Mouse (Mus musculus): ENCODE data around the gene Ranbp10. TPM values are rescaled to one million over a fixed set of nuclear protein-coding genes. Genes with fewer than 3 reads are reported as not detected.

Gene Ranbp10
- total and polyA plus RNA-seq, 2 experiments: 19.7 to 37.1 TPM

DNA sequence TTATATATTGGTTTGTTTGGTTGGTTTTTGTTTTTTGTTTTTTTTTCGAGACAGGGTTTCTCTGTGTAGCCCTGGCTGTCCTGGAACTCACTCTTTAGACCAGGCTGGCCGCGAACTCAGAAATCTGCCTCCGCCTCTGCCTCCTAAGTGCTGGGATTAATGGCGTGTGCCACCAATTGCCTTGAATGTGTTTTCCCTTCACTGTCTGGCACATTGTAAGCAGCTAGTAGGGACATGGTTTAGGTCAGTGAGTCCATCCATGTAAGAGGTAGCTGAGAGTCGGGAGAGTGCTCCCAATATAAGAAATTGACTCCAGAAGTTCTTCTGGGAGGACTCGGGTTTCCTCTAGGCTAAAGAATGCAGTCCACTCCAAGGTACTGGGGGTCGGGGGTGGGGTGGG lies 27.2 kb upstream of the Ranbp10 start:
- no peak overlapping the region for H3K9ac ChIP-seq (ENCODE audit: low read depth, low read length)

DNA sequence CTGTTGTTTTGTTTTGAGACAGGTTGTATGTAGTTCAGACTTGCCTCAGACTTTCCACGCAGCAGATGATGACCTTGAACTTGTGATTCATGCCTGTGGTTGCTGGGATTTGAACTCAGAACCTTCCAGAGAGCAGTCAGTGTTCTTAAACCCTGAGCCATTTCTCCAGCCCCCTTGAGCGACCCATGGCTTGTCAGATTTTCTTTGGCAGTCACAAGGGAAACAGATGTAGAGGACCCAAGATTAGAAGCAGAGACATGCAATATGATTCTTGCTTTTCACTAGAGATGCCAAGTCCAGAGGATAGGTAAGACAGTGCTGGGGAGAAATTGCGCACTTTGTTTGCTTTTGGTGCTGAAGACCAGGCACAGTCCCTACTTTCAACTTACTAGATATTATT lies 26.0 kb upstream of the Ranbp10 start, which contains the start of gene Cenpt:
TSS of gene Cenpt (minus strand) at position 101 of the 400 bp plus-strand sequence.
- Histone ChIP-seq H3K4me1 (ENCODE audit: control insufficient read depth, insufficient read depth, low read length) (peaks cover 14% of the 10 kb centered on the region), H3K4me3 (ENCODE audit: insufficient read depth, low read depth, low read length) (no peak within 1 kb of the TSS)
- WGBS: 85% methylated on average over 3 of the region's 3 CpGs

More for the DNA sequence above, 27.2 kb upstream of the Ranbp10 start:
- H3K36me3 ChIP-seq (ENCODE audit: control insufficient read depth, insufficient read depth, low read length): no peaks in the 10 kb centered on the region
- no peak for TF ChIP-seq POLR2A (IDR thresholded peaks at IDR 0.05; ENCODE audit: extremely low read depth, insufficient read depth, low read length)
- H3K27me3 ChIP-seq (ENCODE audit: control insufficient read depth, insufficient read depth, low read length): no peaks in the 10 kb centered on the region
- H3K4me3 ChIP-seq (ENCODE audit: insufficient read depth, low read depth, low read length): no peak overlapping the region
- no peak overlapping the region for H3K27ac ChIP-seq (replicated peaks; ENCODE audit: insufficient read depth, low read depth, low read length)
- H3K79me2 ChIP-seq (ENCODE audit: control insufficient read depth, insufficient read depth, low read length): peaks cover 12% of the 10 kb centered on the region
- 32% methylated on average over 8 of the region's 8 CpGs for WGBS
- DNase-seq (ENCODE audit: extremely low read depth, low read depth, low spot score): no peak
- H3K4me1 ChIP-seq (ENCODE audit: control insufficient read depth, insufficient read depth, low read length): peaks cover 14% of the 10 kb centered on the region

DNA sequence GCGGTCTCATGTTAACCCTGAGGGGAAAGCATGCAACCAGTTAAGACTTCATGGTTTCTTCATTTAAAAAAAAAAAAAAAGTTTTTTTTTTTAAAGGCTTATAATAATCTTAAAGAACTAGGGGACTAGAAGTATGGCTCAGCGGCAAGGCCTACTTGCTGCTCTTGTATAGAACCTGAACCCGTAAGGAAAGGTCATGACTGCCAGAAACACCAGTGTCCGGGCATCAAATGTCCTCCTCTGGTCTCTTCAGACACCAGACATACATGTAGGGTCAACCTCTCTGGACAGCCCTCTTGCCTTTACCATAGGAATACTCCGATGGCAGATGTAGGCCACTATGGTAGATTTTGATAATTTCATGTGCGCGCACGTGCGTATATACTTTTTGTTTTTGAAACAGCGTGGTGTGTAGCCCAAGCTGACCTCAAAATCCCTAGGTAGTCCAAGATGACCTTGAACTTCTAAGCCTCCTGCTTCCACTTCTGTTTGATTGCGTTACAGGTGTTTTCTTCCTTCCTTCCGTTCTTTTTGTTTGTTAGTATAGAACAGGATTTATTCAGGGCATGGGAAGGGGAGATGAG lies 25.1 kb upstream of the Ranbp10 start:
- no peak for DNase-seq (ENCODE audit: extremely low read depth, low read depth, low spot score)
- Histone ChIP-seq H3K27ac (replicated peaks; ENCODE audit: insufficient read depth, low read depth, low read length) (no peak overlapping the region), H3K9ac (ENCODE audit: low read depth, low read length) (no peak overlapping the region), H3K27me3 (ENCODE audit: control insufficient read depth, insufficient read depth, low read length) (no peaks in the 10 kb centered on the region), H3K36me3 (ENCODE audit: control insufficient read depth, insufficient read depth, low read length) (no peaks in the 10 kb centered on the region), H3K4me3 (ENCODE audit: insufficient read depth, low read depth, low read length) (no peak overlapping the region), H3K79me2 (ENCODE audit: control insufficient read depth, insufficient read depth, low read length) (peaks cover 12% of the 10 kb centered on the region), H3K4me1 (ENCODE audit: control insufficient read depth, insufficient read depth, low read length) (peaks cover 14% of the 10 kb centered on the region)
- 76% methylated on average over 12 of the region's 12 CpGs for WGBS
- TF ChIP-seq POLR2A (IDR thresholded peaks at IDR 0.05; ENCODE audit: extremely low read depth, insufficient read depth, low read length) (no peak), CTCF (IDR thresholded peaks at IDR 0.05; ENCODE audit: low read depth, low read length) (no peak)

More for the DNA sequence above, 26.0 kb upstream of the Ranbp10 start, which contains the start of gene Cenpt:
- H3K79me2 ChIP-seq (ENCODE audit: control insufficient read depth, insufficient read depth, low read length): peaks cover 12% of the 10 kb centered on the region
- H3K27ac ChIP-seq (replicated peaks; ENCODE audit: insufficient read depth, low read depth, low read length): no peak within 1 kb of the TSS
- no peaks in the 10 kb centered on the region for H3K36me3 ChIP-seq (ENCODE audit: control insufficient read depth, insufficient read depth, low read length)
- no peak for DNase-seq (ENCODE audit: extremely low read depth, low read depth, low spot score)
- H3K27me3 ChIP-seq (ENCODE audit: control insufficient read depth, insufficient read depth, low read length): no peaks in the 10 kb centered on the region
- H3K9ac ChIP-seq (ENCODE audit: low read depth, low read length): no peak within 1 kb of the TSS
- TF ChIP-seq CTCF (IDR thresholded peaks at IDR 0.05; ENCODE audit: low read depth, low read length): no peak
- TF ChIP-seq POLR2A (IDR thresholded peaks at IDR 0.05; ENCODE audit: extremely low read depth, insufficient read depth, low read length): no peak

DNA sequence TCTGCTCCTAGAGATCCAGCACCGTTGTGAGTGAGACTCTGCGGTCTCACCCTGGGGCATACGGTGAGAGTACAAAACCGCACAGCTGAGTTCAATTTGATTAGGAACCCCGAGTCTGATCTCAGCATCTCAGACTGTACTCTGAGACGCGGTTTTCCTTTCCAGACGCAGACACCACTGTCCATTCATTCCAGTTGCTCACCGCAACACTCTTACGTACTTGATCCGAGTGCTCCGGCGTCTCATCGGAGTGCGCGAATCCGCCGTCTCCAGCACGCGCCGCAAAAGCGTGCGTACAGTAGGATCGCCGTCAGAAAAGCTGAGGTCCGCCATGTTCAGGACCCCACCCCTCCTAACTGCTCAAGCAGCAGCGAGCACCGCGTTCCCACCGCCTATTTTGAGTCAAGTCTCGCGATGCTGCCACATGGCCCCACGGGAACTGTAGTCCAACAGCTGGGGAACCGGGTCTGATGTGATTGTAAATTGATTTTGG lies 24.5 kb upstream of the Ranbp10 start:
- no peaks in the 10 kb centered on the region for H3K27me3 ChIP-seq (ENCODE audit: control insufficient read depth, insufficient read depth, low read length)
- H3K4me1 ChIP-seq (ENCODE audit: control insufficient read depth, insufficient read depth, low read length): peaks cover 14% of the 10 kb centered on the region
- no peak overlapping the region for H3K27ac ChIP-seq (replicated peaks; ENCODE audit: insufficient read depth, low read depth, low read length)
- H3K79me2 ChIP-seq (ENCODE audit: control insufficient read depth, insufficient read depth, low read length): peaks cover 12% of the 10 kb centered on the region
- DNase-seq (ENCODE audit: extremely low read depth, low read depth, low spot score): peak; percentile 80
- H3K9ac ChIP-seq (ENCODE audit: low read depth, low read length): peak overlapping the region; percentile 73
- WGBS: 1% methylated on average over 34 of the region's 34 CpGs
- no peaks in the 10 kb centered on the region for H3K36me3 ChIP-seq (ENCODE audit: control insufficient read depth, insufficient read depth, low read length)
- peak overlapping the region; percentile 82 for H3K4me3 ChIP-seq (ENCODE audit: insufficient read depth, low read depth, low read length)
- TF ChIP-seq CTCF (IDR thresholded peaks at IDR 0.05; ENCODE audit: low read depth, low read length) (no peak), POLR2A (IDR thresholded peaks at IDR 0.05; ENCODE audit: extremely low read depth, insufficient read depth, low read length) (peak; percentile 44; the same call in 1 of the 2 replicates)

- no peaks in the 10 kb centered on the region for H3K36me3 ChIP-seq (ENCODE audit: control insufficient read depth, insufficient read depth, low read length)
- H3K4me1 ChIP-seq (ENCODE audit: control insufficient read depth, insufficient read depth, low read length): peaks cover 6% of the 10 kb centered on the region; the same call in 1 of the 2 replicates
- TF ChIP-seq POLR2A (IDR thresholded peaks at IDR 0.05; ENCODE audit: extremely low read depth, insufficient read depth, low read length) (no peak), CTCF (IDR thresholded peaks at IDR 0.05; ENCODE audit: low read depth, low read length) (no peak)
- no peak overlapping the region for H3K27ac ChIP-seq (replicated peaks; ENCODE audit: insufficient read depth, low read depth, low read length)
- 43% methylated on average over 7 of the region's 7 CpGs for WGBS
- no peak overlapping the region for H3K9ac ChIP-seq (ENCODE audit: low read depth, low read length)
- no peaks in the 10 kb centered on the region for H3K27me3 ChIP-seq (ENCODE audit: control insufficient read depth, insufficient read depth, low read length)
- DNase-seq (ENCODE audit: extremely low read depth, low read depth, low spot score): peak; percentile 37
- H3K79me2 ChIP-seq (ENCODE audit: control insufficient read depth, insufficient read depth, low read length): peaks cover 2% of the 10 kb centered on the region
- H3K4me3 ChIP-seq (ENCODE audit: insufficient read depth, low read depth, low read length): no peak overlapping the region
Observed at GRCm38 (mm10) chr8:105850611-105851010, 23.5 kb upstream of the Ranbp10 start.

DNA sequence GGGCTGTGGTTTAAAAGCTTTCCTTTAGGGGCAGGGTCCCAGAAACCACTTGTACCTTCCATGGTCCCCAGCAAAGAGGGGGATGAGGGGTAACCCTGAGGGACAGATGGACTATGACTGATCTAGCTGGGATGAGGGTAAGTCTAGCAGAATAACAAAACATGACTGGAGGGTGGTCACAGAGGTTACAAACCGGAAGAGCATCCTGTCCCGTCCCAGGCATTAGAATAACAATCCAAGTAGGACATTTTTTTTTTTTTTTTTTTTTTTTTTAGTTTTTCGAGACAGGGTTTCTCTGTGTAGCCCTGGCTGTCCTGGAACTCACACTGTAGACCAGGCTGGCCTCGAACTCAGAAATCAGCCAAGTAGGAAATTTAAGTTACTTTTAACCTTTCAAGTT lies 22.9 kb upstream of the Ranbp10 start:
- TF ChIP-seq POLR2A (IDR thresholded peaks at IDR 0.05; ENCODE audit: extremely low read depth, insufficient read depth, low read length) (no peak), CTCF (IDR thresholded peaks at IDR 0.05; ENCODE audit: low read depth, low read length) (no peak)

More for the DNA sequence above, 22.9 kb upstream of the Ranbp10 start:
- Histone ChIP-seq H3K27me3 (ENCODE audit: control insufficient read depth, insufficient read depth, low read length) (no peaks in the 10 kb centered on the region), H3K27ac (replicated peaks; ENCODE audit: insufficient read depth, low read depth, low read length) (no peak overlapping the region), H3K4me1 (ENCODE audit: control insufficient read depth, insufficient read depth, low read length) (peaks cover 6% of the 10 kb centered on the region; the same call in 1 of the 2 replicates), H3K9ac (ENCODE audit: low read depth, low read length) (no peak overlapping the region), H3K79me2 (ENCODE audit: control insufficient read depth, insufficient read depth, low read length) (no peaks in the 10 kb centered on the region), H3K36me3 (ENCODE audit: control insufficient read depth, insufficient read depth, low read length) (no peaks in the 10 kb centered on the region), H3K4me3 (ENCODE audit: insufficient read depth, low read depth, low read length) (no peak overlapping the region)
- DNase-seq (ENCODE audit: extremely low read depth, low read depth, low spot score): no peak
- WGBS: 88% methylated on average over 4 of the region's 4 CpGs
